31 mouse cellular contexts compared by ENCODE assay signal in genomic region chr5:24497526-24497925, GRCm38 (mm10). TPM values are rescaled to one million over a fixed set of nuclear protein-coding genes. Genes with fewer than 3 reads are reported as not detected.
A peak's percentile ranks its signal among the peaks of the same experiment; 100 is the strongest.
DNase-seq lines count a peak whose midpoint lies in the region; ATAC-seq and TF ChIP-seq lines count a peak whose summit lies in the region.
"Had no signal": no experiment of that assay in that cellular context is flagged by ENCODE, and none has a peak within 500 bp of the region (broad histone marks: within the 10 kb centered on the region; RNA-seq: fewer than 3 reads in every experiment).

No protein-coding gene starts in this region.

- no peak overlapping the region for H3K27ac ChIP-seq in midbrain, embryonic 13.5 days
- no peak overlapping the region for H3K27ac ChIP-seq in midbrain, embryonic 14.5 days (replicated peaks; ENCODE audit: low read depth, low read length)
- no peak overlapping the region for H3K27ac ChIP-seq in forebrain, embryonic 15.5 days (replicated peaks)
- H3K27ac ChIP-seq: heart, adult 2 months; limb, embryonic 12.5 days; liver, embryonic 15.5 days; lung, embryonic 15.5 days; midbrain, embryonic 10.5 days had no signal

- H3K36me3 ChIP-seq in midbrain, embryonic 13.5 days: peaks cover 95% of the 10 kb centered on the region
- H3K36me3 ChIP-seq in midbrain, embryonic 14.5 days (ENCODE audit: control insufficient read depth, insufficient read depth, low read length): peaks cover 89% of the 10 kb centered on the region
- peaks cover 57% of the 10 kb centered on the region for H3K36me3 ChIP-seq in forebrain, embryonic 15.5 days

- 68% methylated on average over 12 of the region's 12 CpGs for WGBS in midbrain, embryonic 13.5 days
- WGBS in midbrain, embryonic 14.5 days: 72% methylated on average over 12 of the region's 12 CpGs
- 30% methylated on average over 12 of the region's 12 CpGs for WGBS in forebrain, embryonic 15.5 days
- WGBS in lung, adult 2 months: 92% methylated on average over 12 of the region's 12 CpGs

- H3K9ac ChIP-seq in midbrain, embryonic 13.5 days (replicated peaks): peak overlapping the region; percentile 28; the same call in 1 of the 2 replicates
- H3K9ac ChIP-seq in midbrain, embryonic 14.5 days (replicated peaks; ENCODE audit: low read length): no peak overlapping the region
- no peak overlapping the region for H3K9ac ChIP-seq in forebrain, embryonic 15.5 days (replicated peaks)
- H3K9ac ChIP-seq: heart, embryonic 12.5 days; liver, embryonic 15.5 days; lung, embryonic 15.5 days had no signal

- no peak for TF ChIP-seq POLR2A in lung, adult 2 months (IDR thresholded peaks at IDR 0.05; ENCODE audit: borderline replicate concordance, extremely low read depth, low read depth, low read length)

- H3K4me3 ChIP-seq in midbrain, embryonic 13.5 days (replicated peaks): no peak overlapping the region
- H3K4me3 ChIP-seq in midbrain, embryonic 14.5 days (replicated peaks; ENCODE audit: low read depth, low read length): no peak overlapping the region
- no peak overlapping the region for H3K4me3 ChIP-seq in forebrain, embryonic 15.5 days
- H3K4me3 ChIP-seq in lung, adult 2 months (replicated peaks; ENCODE audit: extremely low read depth, low read depth, low read length): no peak overlapping the region
- H3K4me3 ChIP-seq: erythroblast, embryonic 14.5 days; heart, adult 2 months; heart, embryonic 12.5 days; limb, embryonic 12.5 days; liver, embryonic 15.5 days; lung, embryonic 15.5 days; midbrain, embryonic 10.5 days; myocyte had no signal

- H3K4me1 ChIP-seq in midbrain, embryonic 13.5 days (replicated peaks): peaks cover 55% of the 10 kb centered on the region
- peaks cover 6% of the 10 kb centered on the region; the same call in 1 of the 2 replicates for H3K4me1 ChIP-seq in midbrain, embryonic 14.5 days (ENCODE audit: control insufficient read depth, insufficient read depth, low read length)
- H3K4me1 ChIP-seq in forebrain, embryonic 15.5 days: peaks cover 58% of the 10 kb centered on the region
- H3K4me1 ChIP-seq in lung, adult 2 months (ENCODE audit: control insufficient read depth, insufficient read depth, low read length): no peaks in the 10 kb centered on the region
- H3K4me1 ChIP-seq: limb, embryonic 12.5 days; liver, embryonic 15.5 days; lung, embryonic 15.5 days had no signal

- peak; percentile 3 for DNase-seq in gastrocnemius, postnatal 25 days
- DNase-seq in gastrocnemius, adult 18-20 months (ENCODE audit: low spot score): no peak
- DNase-seq in midbrain, embryonic 14.5 days: no peak
- peak; percentile 72 for DNase-seq in retina, embryonic 14.5 days (ENCODE audit: low spot score)
- DNase-seq in heart, adult 18-20 months: no peak
- DNase-seq in lung, adult 2 months: no peak
- DNase-seq: adrenal gland, adult 8-10 months; gastrocnemius, postnatal 36 days; heart, adult 2 months; heart, postnatal 4 days; kidney, adult 9 months; kidney, postnatal 10 days; thymus, postnatal 4 days had no signal

- ATAC-seq in midbrain, embryonic 13.5 days: no peak
- ATAC-seq in midbrain, embryonic 14.5 days (ENCODE audit: low FRiP score, low TSS enrichment): no peak
- ATAC-seq in forebrain, embryonic 15.5 days (replicated peaks): 0 out of 2 replicates have a peak, but pooled peaks have one; percentile 25
- ATAC-seq: intestine, postnatal 0 days had no signal

- no peak for TF ChIP-seq CTCF in lung, adult 2 months (IDR thresholded peaks at IDR 0.05; ENCODE audit: insufficient read depth, low read length)

- H3K27me3 ChIP-seq in midbrain, embryonic 13.5 days: 0 out of 2 replicates have a peak, but pooled peaks cover 3% of the 10 kb centered on the region
- no peaks in the 10 kb centered on the region; the same call in 1 of the 2 replicates for H3K27me3 ChIP-seq in midbrain, embryonic 14.5 days (ENCODE audit: control insufficient read depth, insufficient read depth, low read length)
- H3K27me3 ChIP-seq in forebrain, embryonic 15.5 days: no peaks in the 10 kb centered on the region
- H3K27me3 ChIP-seq: liver, embryonic 15.5 days; lung, embryonic 15.5 days had no signal

- H3K9me3 ChIP-seq in midbrain, embryonic 13.5 days: no peaks in the 10 kb centered on the region
- no peaks in the 10 kb centered on the region for H3K9me3 ChIP-seq in midbrain, embryonic 14.5 days (ENCODE audit: control insufficient read depth, low read length)
- H3K9me3 ChIP-seq in forebrain, embryonic 15.5 days: no peaks in the 10 kb centered on the region
- H3K9me3 ChIP-seq: heart, embryonic 12.5 days; limb, embryonic 12.5 days; liver, embryonic 15.5 days; lung, embryonic 15.5 days; midbrain, embryonic 10.5 days had no signal

- H3K4me2 ChIP-seq in midbrain, embryonic 13.5 days (replicated peaks): no peak overlapping the region
- H3K4me2 ChIP-seq in midbrain, embryonic 14.5 days (ENCODE audit: low read length): no peak overlapping the region
- H3K4me2 ChIP-seq in forebrain, embryonic 15.5 days (replicated peaks): no peak overlapping the region
- H3K4me2 ChIP-seq: heart, embryonic 12.5 days; limb, embryonic 12.5 days; liver, embryonic 15.5 days; lung, embryonic 15.5 days had no signal

RNA-seq across cellular contexts. Expression of gene Gbx1, which starts 29.5 kb away (rescaled TPM):
- not detected for total RNA-seq in gastrocnemius, postnatal 25 days (2021)
- total RNA-seq in gastrocnemius, adult 18-20 months (2021): not detected
- polyA plus RNA-seq in midbrain, embryonic 13.5 days (2015; fragmentation: Nextera tagmentation; extraction: Ambion mirVana): 0.17 and 0.20 TPM in 2 replicates
- polyA plus RNA-seq in midbrain, embryonic 14.5 days (2014; fragmentation: Nextera tagmentation; extraction: Ambion mirVana): 0.05 and 0.12 TPM in 2 replicates
- polyA plus RNA-seq in forebrain, embryonic 15.5 days (2015; fragmentation: Nextera tagmentation; extraction: Ambion mirVana): 1.2 and 2.3 TPM in 2 replicates
- total RNA-seq in heart, adult 18-20 months (2021): not detected
- polyA plus RNA-seq in lung, adult 2 months (2012; rRNA removed): 0.02 TPM in 1 of 2 replicates, not detected in the other
- total RNA-seq: adrenal gland, adult 8-10 months; gastrocnemius, postnatal 36 days; heart, adult 2 months; heart, postnatal 4 days; layer of hippocampus, postnatal 10 days; liver, adult 2 months; megakaryocyte progenitor cell, adult 5-6 weeks; neutrophil, adult 5-6 weeks had no signal
- polyA plus RNA-seq: erythroblast, embryonic 14.5 days; heart, embryonic 12.5 days; heart, postnatal 0 days; intestine, postnatal 0 days; liver, adult 2 months; liver, embryonic 15.5 days; lung, embryonic 15.5 days; midbrain, embryonic 10.5 days; thymus, postnatal 0 days had no signal

RNA-seq across cellular contexts. Expression of gene Asb10, which starts 43.3 kb away (rescaled TPM):
- total RNA-seq in gastrocnemius, postnatal 25 days (2021): 10 to 100 TPM; 33.2 to 66.7 TPM
- 100 to 1,000 TPM; 101 to 107 TPM for total RNA-seq in gastrocnemius, adult 18-20 months (2021)
- 0.17 TPM in 1 of 2 replicates, not detected in the other for polyA plus RNA-seq in midbrain, embryonic 13.5 days (2015; fragmentation: Nextera tagmentation; extraction: Ambion mirVana)
- polyA plus RNA-seq in midbrain, embryonic 14.5 days (2014; fragmentation: Nextera tagmentation; extraction: Ambion mirVana): 0.09 and 0.12 TPM in 2 replicates
- polyA plus RNA-seq in forebrain, embryonic 15.5 days (2015; fragmentation: Nextera tagmentation; extraction: Ambion mirVana): 0.11 and 0.42 TPM in 2 replicates
- total RNA-seq in heart, adult 18-20 months (2021): 10 to 100 TPM; 83.7 to 90.6 TPM
- 2.2 and 4.9 TPM in 2 replicates for polyA plus RNA-seq in lung, adult 2 months (2012; rRNA removed)
- total RNA-seq: left cerebral cortex, adult 18-20 months; left cerebral cortex, postnatal 25 days; liver, adult 2 months; megakaryocyte progenitor cell, adult 5-6 weeks; neutrophil, adult 5-6 weeks had no signal
- polyA plus RNA-seq: erythroblast, embryonic 14.5 days had no signal

RNA-seq across cellular contexts. Expression of gene Agap3, which starts 45.5 kb away (rescaled TPM):
- 10 to 100 TPM; 52.4 to 56.0 TPM for total RNA-seq in gastrocnemius, postnatal 25 days (2021)
- 10 to 100 TPM; 74.3 to 84.7 TPM for total RNA-seq in gastrocnemius, adult 18-20 months (2021)
- polyA plus RNA-seq in midbrain, embryonic 13.5 days (2015; fragmentation: Nextera tagmentation; extraction: Ambion mirVana): 48.8 and 52.2 TPM in 2 replicates
- polyA plus RNA-seq in midbrain, embryonic 14.5 days (2014; fragmentation: Nextera tagmentation; extraction: Ambion mirVana): 65.1 and 79.0 TPM in 2 replicates
- polyA plus RNA-seq in forebrain, embryonic 15.5 days (2015; fragmentation: Nextera tagmentation; extraction: Ambion mirVana): 76.9 and 108 TPM in 2 replicates
- total RNA-seq in heart, adult 18-20 months (2021): 10 to 100 TPM; 89.1 to 98.9 TPM
- polyA plus RNA-seq in lung, adult 2 months (2012; rRNA removed): 127 TPM in 2 replicates

RNA-seq across cellular contexts. Expression of gene Tmub1, which starts 49.9 kb away (rescaled TPM):
- total RNA-seq in gastrocnemius, postnatal 25 days (2021): 10 to 100 TPM; 17.2 to 18.9 TPM
- total RNA-seq in gastrocnemius, adult 18-20 months (2021): 10 to 100 TPM; 17.7 to 23.3 TPM
- 46.5 and 49.6 TPM in 2 replicates for polyA plus RNA-seq in midbrain, embryonic 13.5 days (2015; fragmentation: Nextera tagmentation; extraction: Ambion mirVana)
- polyA plus RNA-seq in midbrain, embryonic 14.5 days (2014; fragmentation: Nextera tagmentation; extraction: Ambion mirVana): 51.0 and 64.1 TPM in 2 replicates
- polyA plus RNA-seq in forebrain, embryonic 15.5 days (2015; fragmentation: Nextera tagmentation; extraction: Ambion mirVana): 39.4 and 40.1 TPM in 2 replicates
- total RNA-seq in heart, adult 18-20 months (2021): 10 to 100 TPM; 10.7 to 10.8 TPM
- polyA plus RNA-seq in lung, adult 2 months (2012; rRNA removed): 49.5 and 56.4 TPM in 2 replicates

RNA-seq across cellular contexts. Expression of gene Fastk, which starts 52.4 kb away (rescaled TPM):
- 100 to 1,000 TPM; 169 to 176 TPM for total RNA-seq in gastrocnemius, postnatal 25 days (2021)
- total RNA-seq in gastrocnemius, adult 18-20 months (2021): 100 to 1,000 TPM; 183 to 194 TPM
- 80.4 and 95.0 TPM in 2 replicates for polyA plus RNA-seq in midbrain, embryonic 13.5 days (2015; fragmentation: Nextera tagmentation; extraction: Ambion mirVana)
- 91.8 and 105 TPM in 2 replicates for polyA plus RNA-seq in midbrain, embryonic 14.5 days (2014; fragmentation: Nextera tagmentation; extraction: Ambion mirVana)
- 90.6 and 91.4 TPM in 2 replicates for polyA plus RNA-seq in forebrain, embryonic 15.5 days (2015; fragmentation: Nextera tagmentation; extraction: Ambion mirVana)
- 100 to 1,000 TPM; 288 to 330 TPM for total RNA-seq in heart, adult 18-20 months (2021)
- polyA plus RNA-seq in lung, adult 2 months (2012; rRNA removed): 187 and 234 TPM in 2 replicates

Comparison
In these comparisons a context has a peak if more than half of its experiments do, and no peak if none do; other contexts are left out.
1. DNase-seq: peak in gastrocnemius, postnatal 25 days (single experiment) and retina, embryonic 14.5 days (single experiment); none in gastrocnemius, adult 18-20 months (single experiment), midbrain, embryonic 14.5 days (single experiment), heart, adult 18-20 months (0 of 2) and lung, adult 2 months (single experiment).